Mouse (Mus musculus): ENCODE data around the gene Olfr214. TPM values are rescaled to one million over a fixed set of nuclear protein-coding genes. Genes with fewer than 3 reads are reported as not detected.
"Not testable (repeated sequence)": the region's sequence is repeated elsewhere in the genome, so short reads cannot be mapped to it uniquely, and the experiment has no call there.

The Olfr214 gene
- total RNA-seq (2012; rRNA removed) (not detected in 2 replicates), polyA plus RNA-seq (2012; ENCODE audit: insufficient read depth in 1 of 2, insufficient read length in 2 of 2, low read depth in 1 of 2, low replicate concordance in 2 of 2, missing spikeins in 1 of 2) (not detected)

- Histone ChIP-seq H3K27ac (ENCODE audit: control insufficient read depth, low read depth, low read length) (no peak within 1 kb of the TSS), H3K27me3 (ENCODE audit: control insufficient read depth in 1 of 2, insufficient read depth in 2 of 2, low read length in 2 of 2) (no peaks in the 10 kb centered on the region; a peak in 1 of 4 replicates), H3K79me2 (ENCODE audit: control insufficient read depth, insufficient read depth, low read length, poor library complexity) (no peaks in the 10 kb centered on the region), H3K36me3 (ENCODE audit: control insufficient read depth in 1 of 2, insufficient read depth in 2 of 2, low read length in 2 of 2) (no peaks in the 10 kb centered on the region), H3K9me3 (replicated peaks; ENCODE audit: insufficient read depth, low read length) (no peaks in the 10 kb centered on the region), H3K4me1 (ENCODE audit: control insufficient read depth in 1 of 2, insufficient read depth in 2 of 2, low read length in 2 of 2) (no peaks in the 10 kb centered on the region), H3K9ac (ENCODE audit: control insufficient read depth, low read depth, low read length, poor library complexity, severe bottlenecking) (no peak within 1 kb of the TSS), H3K4me3 (ENCODE audit: control insufficient read depth in 1 of 2, insufficient read depth in 1 of 2, low read depth in 2 of 2, low read length in 2 of 2) (no peak within 1 kb of the TSS)
- DNase-seq (ENCODE audit: low read depth, low spot score), result no peak
- TF ChIP-seq MAFK (IDR thresholded peaks at IDR 0.05; ENCODE audit: borderline replicate concordance, low read depth, low read length), result no peak
- no peak for TF ChIP-seq NRF1 (IDR thresholded peaks at IDR 0.05; ENCODE audit: insufficient read depth, low read depth, low read length, poor library complexity, severe bottlenecking)
- no peak for TF ChIP-seq BHLHE40 (IDR thresholded peaks at IDR 0.05; ENCODE audit: borderline replicate concordance, low read depth, low read length)
- TF ChIP-seq ETS1 (IDR thresholded peaks at IDR 0.05; ENCODE audit: low read depth, low read length), result no peak
- no peak for TF ChIP-seq TCF12 (IDR thresholded peaks at IDR 0.05; ENCODE audit: low read depth, low read length)
- no peak for TF ChIP-seq RAD21 (IDR thresholded peaks at IDR 0.05; ENCODE audit: low read depth, low read length)
These were observed at the start of gene Olfr214 for GRCm38 (mm10) chr6:116553935-116554334. Gene Olfr214 (plus strand): TSS chr6:116554235.

DNA sequence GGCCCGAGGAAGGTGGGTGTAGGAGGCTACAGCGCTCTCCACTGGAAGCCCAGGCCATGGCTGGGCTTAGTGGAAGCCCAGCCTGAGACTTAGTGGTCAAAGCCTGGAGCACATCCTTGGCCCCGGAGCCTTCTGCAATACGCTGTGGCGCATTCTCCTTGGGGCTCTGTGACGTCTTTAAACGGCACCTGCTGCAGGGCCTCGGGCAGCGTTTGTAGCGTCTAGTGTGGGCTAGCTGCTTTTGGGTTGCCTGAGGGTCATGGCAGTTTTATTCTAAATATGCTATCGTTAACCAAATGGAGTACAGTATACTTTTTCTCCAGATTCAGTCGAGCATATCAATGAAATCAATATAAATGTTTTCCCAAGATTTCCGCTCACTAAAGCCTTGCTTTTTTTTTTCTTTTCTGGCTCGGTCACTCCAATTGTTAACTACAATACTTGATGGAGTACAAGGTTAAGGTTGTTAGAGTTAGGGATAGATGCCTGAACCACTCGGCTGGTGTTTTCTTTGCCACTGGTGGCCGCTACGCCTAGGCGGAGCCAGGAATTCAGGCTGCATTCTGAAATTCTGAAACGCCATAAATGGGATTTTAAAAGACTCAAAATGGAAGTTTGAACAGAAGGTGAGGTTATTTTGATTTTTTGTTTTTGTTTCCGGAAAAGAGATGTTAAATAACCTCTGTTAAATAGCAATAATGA, 47.6 kb upstream of the Olfr214 start, which contains the start of gene Olfr212:
TSS of gene Olfr212 (plus strand) at position 215 of the 702 bp plus-strand sequence.
- not testable (repeated sequence) for H3K4me3 ChIP-seq (ENCODE audit: control insufficient read depth in 1 of 2, insufficient read depth in 1 of 2, low read depth in 2 of 2, low read length in 2 of 2); H3K27me3 ChIP-seq (ENCODE audit: control insufficient read depth in 1 of 2, insufficient read depth in 2 of 2, low read length in 2 of 2); H3K36me3 ChIP-seq (ENCODE audit: control insufficient read depth in 1 of 2, insufficient read depth in 2 of 2, low read length in 2 of 2); H3K4me1 ChIP-seq (ENCODE audit: control insufficient read depth in 1 of 2, insufficient read depth in 2 of 2, low read length in 2 of 2); H3K9ac ChIP-seq (ENCODE audit: control insufficient read depth, low read depth, low read length, poor library complexity, severe bottlenecking); H3K79me2 ChIP-seq (ENCODE audit: control insufficient read depth, insufficient read depth, low read length, poor library complexity); H3K27ac ChIP-seq (ENCODE audit: control insufficient read depth, low read depth, low read length); DNase-seq (ENCODE audit: low read depth, low spot score); H3K9me3 ChIP-seq (replicated peaks; ENCODE audit: insufficient read depth, low read length)

GRCm38 (mm10) chr6:116514832-116515231, 39.2 kb upstream of the Olfr214 start:
- DNase-seq (ENCODE audit: low read depth, low spot score), result no peak

More at GRCm38 (mm10) chr6:116514832-116515231, 39.2 kb upstream of the Olfr214 start:
- Histone ChIP-seq H3K27me3 (ENCODE audit: control insufficient read depth in 1 of 2, insufficient read depth in 2 of 2, low read length in 2 of 2) (no peaks in the 10 kb centered on the region), H3K79me2 (ENCODE audit: control insufficient read depth, insufficient read depth, low read length, poor library complexity) (no peaks in the 10 kb centered on the region), H3K9ac (ENCODE audit: control insufficient read depth, low read depth, low read length, poor library complexity, severe bottlenecking) (no peak overlapping the region), H3K36me3 (ENCODE audit: control insufficient read depth in 1 of 2, insufficient read depth in 2 of 2, low read length in 2 of 2) (no peaks in the 10 kb centered on the region), H3K9me3 (replicated peaks; ENCODE audit: insufficient read depth, low read length) (no peaks in the 10 kb centered on the region), H3K27ac (ENCODE audit: control insufficient read depth, low read depth, low read length) (no peak overlapping the region), H3K4me3 (ENCODE audit: control insufficient read depth in 1 of 2, insufficient read depth in 1 of 2, low read depth in 2 of 2, low read length in 2 of 2) (no peak overlapping the region), H3K4me1 (ENCODE audit: control insufficient read depth in 1 of 2, insufficient read depth in 2 of 2, low read length in 2 of 2) (no peaks in the 10 kb centered on the region)
- TF ChIP-seq POLR2AphosphoS2 (IDR thresholded peaks at IDR 0.05; ENCODE audit: low read length) (no peak), ZKSCAN1 (IDR thresholded peaks at IDR 0.05; ENCODE audit: low read depth, low read length) (no peak), MAFK (IDR thresholded peaks at IDR 0.05; ENCODE audit: borderline replicate concordance, low read depth, low read length) (peak; percentile 76)

Data from MEL (cell line).